Mouse (Mus musculus) hematopoietic stem cell, adult 5-6 weeks (primary cell): ENCODE measurements around the gene Dab2. TPM values are rescaled to one million over a fixed set of nuclear protein-coding genes. Genes with fewer than 3 reads are reported as not detected.

Experiments used
- ATAC-seq, 2 experiments: fragments of 125-278 bp in 1 of 2; replicated peaks in 1 of 2; 2 replicates each; pipeline ENCODE4 v1.8.0; 2016 to 2017; ENCODE audit warnings: inconsistent platforms in 2 of 2, mild to moderate bottlenecking in 2 of 2, moderate number of reproducible peaks in 2 of 2, low read depth in 1 of 2, moderate TSS enrichment in 1 of 2; ENCODE audit not compliant: low FRiP score in 2 of 2, poor library complexity in 2 of 2, severe bottlenecking in 2 of 2, insufficient read depth in 1 of 2, low TSS enrichment in 1 of 2
- total RNA-seq: library from RNA; stranded (forward); fragments of 172-1452, 232-1000 nt; gene quantifications from 2 replicates; pipeline ENCODE4 v1.2.3, GENCODE M21; 2017

The Dab2 gene
- total RNA-seq, 1 experiment from 2014 or later = 2.2 TPM

- ATAC-seq = peak; percentile 77 to 87
Observed at GRCm38 (mm10) chr15:6386159-6386951, 86.8 kb downstream of the Dab2 start.

- ATAC-seq = no peak
Observed at GRCm38 (mm10) chr15:6386961-6387728, 87.6 kb downstream of the Dab2 start.

GRCm38 (mm10) chr15:6387729-6388070 lies 88.1 kb downstream of the Dab2 start:
- ATAC-seq = no peak

- no peak for ATAC-seq
Observed at GRCm38 (mm10) chr15:6388146-6388545, 88.6 kb downstream of the Dab2 start.

GRCm38 (mm10) chr15:6388631-6389030 lies 89.0 kb downstream of the Dab2 start:
- no peak for ATAC-seq

- ATAC-seq = no peak
Observed at GRCm38 (mm10) chr15:6390106-6390505, 90.5 kb downstream of the Dab2 start.

GRCm38 (mm10) chr15:6390657-6391056 lies 91.1 kb downstream of the Dab2 start:
- ATAC-seq = peak; percentile 34 to 61; a peak in 2 of 4 replicates

GRCm38 (mm10) chr15:6391886-6392285 lies 92.3 kb downstream of the Dab2 start:
- no peak for ATAC-seq

GRCm38 (mm10) chr15:6393624-6394023 lies 94.0 kb downstream of the Dab2 start:
- no peak for ATAC-seq

GRCm38 (mm10) chr15:6398211-6398610 lies 98.6 kb downstream of the Dab2 start:
- no peak for ATAC-seq

- no peak for ATAC-seq
Observed at GRCm38 (mm10) chr15:6398881-6399280, 99.3 kb downstream of the Dab2 start.

GRCm38 (mm10) chr15:6400115-6400514 lies 100.5 kb downstream of the Dab2 start:
- no peak for ATAC-seq

- ATAC-seq = no peak
Observed at GRCm38 (mm10) chr15:6402433-6402832, 102.8 kb downstream of the Dab2 start.

- peak; percentile 37 to 60 for ATAC-seq
Observed at GRCm38 (mm10) chr15:6404172-6404571, 104.6 kb downstream of the Dab2 start.

- ATAC-seq = no peak
Observed at GRCm38 (mm10) chr15:6406771-6407170, 107.2 kb downstream of the Dab2 start.

- no peak for ATAC-seq
Observed at GRCm38 (mm10) chr15:6409031-6409430, 109.4 kb downstream of the Dab2 start.

GRCm38 (mm10) chr15:6410161-6410560 lies 110.6 kb downstream of the Dab2 start:
- ATAC-seq = no peak

GRCm38 (mm10) chr15:6411334-6411733 lies 111.7 kb downstream of the Dab2 start:
- ATAC-seq = no peak

GRCm38 (mm10) chr15:6415317-6415716 lies 115.7 kb downstream of the Dab2 start:
- ATAC-seq = no peak
